Mouse (Mus musculus) erythroblast, embryonic 14.5 days (primary cell): ENCODE data around the gene Muc20. TPM values are rescaled to one million over a fixed set of nuclear protein-coding genes. Genes with fewer than 3 reads are reported as not detected.

Experiments
- H3K27me3 ChIP-seq: 2 replicates; pipeline ENCODE4 v1.6.1; 2012; ENCODE audit warnings: inconsistent platforms; ENCODE audit not compliant: control insufficient read depth
- H3K36me3 ChIP-seq: 2 replicates; pipeline ENCODE4 v1.6.1; 2012; ENCODE audit warnings: mild to moderate bottlenecking, inconsistent platforms; ENCODE audit not compliant: control insufficient read depth
- H3K4me1 ChIP-seq: 2 replicates; pipeline ENCODE4 v1.6.1; 2012; ENCODE audit warnings: inconsistent platforms; ENCODE audit not compliant: control insufficient read depth
- H3K4me3 ChIP-seq: replicated peaks from 2 replicates; pipeline ENCODE3; 2012; ENCODE audit warnings: moderate library complexity, mild to moderate bottlenecking, inconsistent platforms
- H3K9me3 ChIP-seq: 2 replicates; pipeline ENCODE4 v1.6.1; 2012; ENCODE audit warnings: low read length, inconsistent platforms, mixed read lengths; ENCODE audit not compliant: control insufficient read depth
- GATA1 ChIP-seq: IDR thresholded peaks from 2 replicates; pipeline ENCODE4 v1.6.1; 2012; ENCODE audit warnings: low read length, inconsistent platforms, mixed read lengths
- TAL1 ChIP-seq: IDR thresholded peaks from 3 replicates; pipeline ENCODE4 v1.6.1; 2012; ENCODE audit warnings: low read length, inconsistent platforms, mixed read lengths
- polyA plus RNA-seq: library from polyadenylated mRNA; stranded (reverse); fragments of >175 nt; gene quantifications from 2 replicates; pipeline ENCODE4 v1.2.3, GENCODE M21; 2012

Gene Muc20
- 0.01 TPM in 1 of 2 replicates, not detected in the other for polyA plus RNA-seq

GRCm38 (mm10) chr16:32797426-32797689, at the start of gene Muc20:
Gene Muc20, minus strand, starts transcription at chr16:32797435.
- Histone ChIP-seq H3K27me3 (no peaks in the 10 kb centered on the region; the same call in 1 of the 2 replicates), H3K36me3 (no peaks in the 10 kb centered on the region), H3K4me1 (no peaks in the 10 kb centered on the region), H3K4me3 (no peak within 1 kb of the TSS), H3K9me3 (no peaks in the 10 kb centered on the region)
- TF ChIP-seq GATA1 (no peak), TAL1 (no peak)

DNA sequence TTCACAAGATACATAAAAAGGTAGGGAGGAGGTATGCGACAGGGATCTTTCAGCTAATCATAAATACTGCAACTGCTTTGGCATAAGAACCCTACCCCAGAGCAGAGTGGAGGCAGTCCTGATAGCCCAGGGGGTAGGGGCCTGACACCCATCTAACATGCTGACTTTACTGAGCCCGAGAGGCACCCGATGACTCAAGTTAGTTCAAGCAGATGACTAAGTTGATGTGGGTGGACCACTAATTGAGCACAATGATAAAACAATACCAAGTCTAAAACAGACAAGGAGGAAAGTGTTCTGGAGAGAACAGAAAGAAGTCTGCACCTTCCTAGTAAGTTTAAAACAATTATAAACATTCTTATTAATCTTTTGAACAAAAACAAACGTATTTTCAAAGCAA, 34.3 kb upstream of the Muc20 start:
- no peaks in the 10 kb centered on the region for H3K4me1 ChIP-seq
- H3K4me3 ChIP-seq = no peak overlapping the region
- H3K27me3 ChIP-seq = no peaks in the 10 kb centered on the region
- peaks cover 32% of the 10 kb centered on the region for H3K36me3 ChIP-seq
- TF ChIP-seq GATA1 = no peak
- no peak for TF ChIP-seq TAL1
- H3K9me3 ChIP-seq = no peaks in the 10 kb centered on the region

GRCm38 (mm10) chr16:32829104-32829503, 31.9 kb upstream of the Muc20 start:
- H3K36me3 ChIP-seq = peaks cover 40% of the 10 kb centered on the region
- TF ChIP-seq TAL1 (no peak), GATA1 (no peak)

DNA sequence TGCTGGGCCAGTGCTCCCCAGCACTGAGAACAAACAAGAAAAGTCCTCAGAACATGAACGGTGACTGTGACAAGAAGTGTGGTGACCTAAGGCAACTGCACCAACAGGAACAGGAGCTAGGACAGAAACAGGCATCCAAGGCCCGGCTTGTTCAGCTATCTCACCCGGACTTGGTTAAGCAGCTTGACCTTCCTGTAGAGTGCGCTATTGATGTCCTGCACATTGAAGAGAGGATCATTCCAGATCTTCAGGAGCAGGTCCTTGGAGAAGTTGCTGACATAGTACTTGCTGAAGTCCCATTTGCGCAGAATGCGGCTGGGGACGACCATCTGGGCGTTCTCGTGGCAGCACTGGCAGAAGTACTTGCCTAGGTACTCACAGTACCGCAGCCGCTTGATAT, 29.3 kb upstream of the Muc20 start:
- H3K9me3 ChIP-seq = no peaks in the 10 kb centered on the region
- H3K4me3 ChIP-seq = no peak overlapping the region
- no peaks in the 10 kb centered on the region for H3K4me1 ChIP-seq
- H3K36me3 ChIP-seq = peaks cover 42% of the 10 kb centered on the region
- no peaks in the 10 kb centered on the region for H3K27me3 ChIP-seq
- TF ChIP-seq TAL1 (no peak), GATA1 (no peak)

More at GRCm38 (mm10) chr16:32829104-32829503, 31.9 kb upstream of the Muc20 start:
- Histone ChIP-seq H3K4me1 (no peaks in the 10 kb centered on the region), H3K9me3 (no peaks in the 10 kb centered on the region), H3K27me3 (no peaks in the 10 kb centered on the region), H3K4me3 (no peak overlapping the region)

DNA sequence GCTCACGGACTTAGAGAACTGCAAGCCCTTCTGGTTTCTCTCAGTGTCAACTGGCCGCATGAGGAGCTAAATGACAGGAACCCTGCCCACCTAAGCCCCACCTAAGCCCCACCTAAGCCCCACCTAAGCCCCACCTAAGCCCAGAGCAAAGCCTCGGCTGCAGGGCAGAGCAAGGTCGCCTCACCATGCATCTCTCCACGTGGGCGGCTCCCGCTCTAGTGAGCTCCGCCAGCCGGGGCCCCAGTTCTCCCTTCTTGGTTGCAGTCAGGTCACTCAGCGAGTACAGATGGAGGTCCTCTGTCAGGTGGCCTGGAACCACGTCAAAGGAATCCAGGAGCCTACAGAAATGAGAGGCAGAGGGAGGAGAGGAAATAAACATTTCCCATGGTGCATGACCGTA, 28.1 kb upstream of the Muc20 start:
- Histone ChIP-seq H3K36me3 (peaks cover 42% of the 10 kb centered on the region), H3K4me3 (no peak overlapping the region), H3K27me3 (no peaks in the 10 kb centered on the region), H3K4me1 (no peaks in the 10 kb centered on the region), H3K9me3 (no peaks in the 10 kb centered on the region)
- TF ChIP-seq GATA1 (no peak), TAL1 (no peak)

DNA sequence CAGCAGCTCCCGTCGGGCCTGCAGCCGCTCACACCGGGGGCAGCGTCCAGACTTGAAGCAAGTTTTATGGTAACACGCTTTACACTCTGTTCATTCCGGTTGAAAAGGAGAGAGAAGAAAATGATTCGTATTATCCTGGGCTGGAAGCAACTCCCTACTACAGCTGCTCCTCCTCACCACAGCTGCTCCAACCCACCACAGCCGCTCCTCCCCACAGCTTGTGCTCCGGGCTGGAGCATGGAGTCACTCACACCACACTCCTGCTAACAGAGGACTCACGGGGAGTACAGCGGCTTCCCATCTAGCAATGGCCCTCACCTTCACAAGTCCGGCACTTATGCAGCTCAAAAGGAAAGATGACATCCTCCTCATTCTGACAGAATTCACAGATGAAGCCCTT, 26.8 kb upstream of the Muc20 start:
- no peak for TF ChIP-seq GATA1
- TF ChIP-seq TAL1 = no peak
- H3K9me3 ChIP-seq = no peaks in the 10 kb centered on the region
- H3K4me1 ChIP-seq = no peaks in the 10 kb centered on the region
- no peak overlapping the region for H3K4me3 ChIP-seq
- H3K36me3 ChIP-seq = peaks cover 39% of the 10 kb centered on the region
- H3K27me3 ChIP-seq = no peaks in the 10 kb centered on the region

DNA sequence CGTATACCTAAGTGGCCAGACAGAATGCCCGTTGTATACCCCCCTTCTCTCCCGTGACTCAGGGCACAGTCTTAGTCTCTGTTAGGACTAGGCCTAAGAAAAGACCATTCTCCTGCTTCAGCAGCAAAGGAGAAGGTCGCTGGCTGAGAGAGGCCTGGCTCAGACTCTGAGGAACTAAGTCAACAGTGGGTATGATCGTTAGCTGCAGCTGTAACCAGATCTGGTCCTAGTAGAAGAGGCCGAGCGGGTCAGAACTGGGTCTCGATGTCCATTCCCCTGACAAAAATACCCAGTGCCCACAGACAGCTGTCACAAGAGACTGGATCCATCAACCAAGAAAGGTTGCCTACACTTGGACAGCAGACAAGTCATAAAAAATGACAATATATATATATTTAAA, 26.3 kb upstream of the Muc20 start:
- peaks cover 35% of the 10 kb centered on the region for H3K36me3 ChIP-seq
- H3K27me3 ChIP-seq = no peaks in the 10 kb centered on the region
- no peaks in the 10 kb centered on the region for H3K4me1 ChIP-seq
- H3K4me3 ChIP-seq = no peak overlapping the region
- no peaks in the 10 kb centered on the region for H3K9me3 ChIP-seq
- TF ChIP-seq GATA1 (no peak), TAL1 (no peak)

DNA sequence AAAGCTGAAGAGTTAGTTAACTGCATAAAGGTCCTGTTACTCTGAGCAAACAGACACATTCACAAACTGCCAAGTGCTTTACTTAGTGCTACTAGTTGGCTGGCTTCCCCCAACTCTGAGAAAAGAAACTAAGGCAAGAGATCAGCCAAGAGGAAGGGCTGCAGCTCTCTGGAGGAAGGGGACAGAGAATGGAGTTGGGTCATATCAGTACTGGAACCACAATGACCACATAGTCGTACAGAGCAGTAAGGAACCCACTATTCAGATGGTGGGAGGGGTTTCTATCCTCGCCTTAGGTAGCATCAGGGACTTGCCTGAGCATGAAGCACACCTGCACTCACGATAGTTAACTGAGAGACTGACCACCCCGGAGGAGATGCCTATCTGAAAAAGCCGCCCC, 25.6 kb upstream of the Muc20 start:
- TF ChIP-seq TAL1 (no peak), GATA1 (no peak)
- H3K9me3 ChIP-seq = no peaks in the 10 kb centered on the region
- H3K4me1 ChIP-seq = no peaks in the 10 kb centered on the region
- H3K36me3 ChIP-seq = peaks cover 32% of the 10 kb centered on the region
- H3K4me3 ChIP-seq = no peak overlapping the region
- no peaks in the 10 kb centered on the region for H3K27me3 ChIP-seq

GRCm38 (mm10) chr16:32822450-32822827, 25.2 kb upstream of the Muc20 start:
- H3K9me3 ChIP-seq = no peaks in the 10 kb centered on the region
- no peak for TF ChIP-seq GATA1
- no peak for TF ChIP-seq TAL1
- no peaks in the 10 kb centered on the region for H3K27me3 ChIP-seq
- no peak overlapping the region for H3K4me3 ChIP-seq
- H3K4me1 ChIP-seq = no peaks in the 10 kb centered on the region
- peaks cover 29% of the 10 kb centered on the region for H3K36me3 ChIP-seq

DNA sequence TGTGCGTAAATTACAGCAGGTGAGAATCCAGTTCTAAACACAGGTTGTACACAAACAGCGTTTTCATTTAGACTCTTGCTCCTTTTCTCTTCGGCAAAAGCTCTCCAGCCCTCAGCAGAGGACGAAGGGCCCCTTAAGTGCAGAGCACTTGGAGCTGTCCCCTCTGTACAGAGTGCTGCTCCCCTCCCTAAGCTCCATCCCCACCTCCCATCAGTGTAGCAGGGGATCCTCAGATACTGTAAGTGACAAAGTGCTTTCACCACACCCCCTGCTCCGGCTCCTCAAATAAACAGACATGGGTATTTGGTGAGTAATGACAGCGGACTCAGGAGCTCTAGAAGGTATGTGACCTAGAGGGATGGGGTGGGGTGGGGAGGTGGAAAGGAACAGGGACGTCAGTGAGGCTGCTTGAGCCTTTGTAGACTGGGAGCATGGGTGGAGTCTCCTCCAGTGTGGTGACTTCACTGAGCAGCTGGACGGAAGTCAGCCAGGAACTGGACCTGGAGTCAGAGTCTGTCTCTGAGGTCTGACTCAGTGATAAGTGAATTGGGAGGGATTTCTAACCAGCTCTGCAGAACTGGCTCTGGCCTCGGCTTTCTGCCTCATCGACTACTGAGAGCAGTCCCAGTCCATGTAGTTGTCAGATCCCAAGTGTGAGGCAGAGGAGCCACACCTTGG, 24.7 kb upstream of the Muc20 start:
- Histone ChIP-seq H3K27me3 (no peaks in the 10 kb centered on the region), H3K4me3 (no peak overlapping the region), H3K36me3 (peaks cover 29% of the 10 kb centered on the region), H3K4me1 (no peaks in the 10 kb centered on the region), H3K9me3 (no peaks in the 10 kb centered on the region)
- TF ChIP-seq TAL1 (no peak), GATA1 (no peak)
